Mouse (Mus musculus): Measurements from ENCODE around the gene Tmie. TPM values are rescaled to one million over a fixed set of nuclear protein-coding genes. Genes with fewer than 3 reads are reported as not detected.

Gene Tmie
- total RNA-seq, 1 experiment: 0.67 TPM

- H3K36me3 ChIP-seq (ENCODE audit: control insufficient read depth, insufficient read depth, low read length, poor library complexity, severe bottlenecking): no peaks in the 10 kb centered on the region
- no peaks in the 10 kb centered on the region for H3K9me3 ChIP-seq (ENCODE audit: control insufficient read depth, insufficient read depth, low read depth, low read length)
- no peak overlapping the region for H3K9ac ChIP-seq (ENCODE audit: insufficient read depth, low read depth, low read length, poor library complexity, severe bottlenecking)
- in situ Hi-C loops (cut with MboI; ENCODE audit: low sequenced_read_pairs in 2 of 2, unreplicated experiment in 2 of 2): no loop called here
- H3K4me1 ChIP-seq (ENCODE audit: control insufficient read depth in 2 of 2, insufficient read depth in 2 of 2, low read length in 2 of 2, poor library complexity in 1 of 2): peaks cover 3 to 6% of the 10 kb centered on the region in 2 experiments; a peak in 3 of 4 replicates
- no peak for DNase-seq (ENCODE audit: low read depth, low spot score)
- H3K4me3 ChIP-seq (ENCODE audit: insufficient read depth in 1 of 2, low read depth in 1 of 2, low read length in 2 of 2, poor library complexity in 1 of 2, severe bottlenecking in 1 of 2): no peak overlapping the region
- TF ChIP-seq MAFK (IDR thresholded peaks at IDR 0.05; ENCODE audit: insufficient read depth, low read depth, low read length) (no peak), HCFC1 (IDR thresholded peaks at IDR 0.05; ENCODE audit: borderline replicate concordance, insufficient read depth, low read length) (no peak), CHD2 (IDR thresholded peaks at IDR 0.05; ENCODE audit: low read depth, low read length) (no peak), ZC3H11A (IDR thresholded peaks at IDR 0.05; ENCODE audit: borderline replicate concordance, low read depth, low read length) (no peak), ZNF384 (IDR thresholded peaks at IDR 0.05; ENCODE audit: low read depth, low read length) (no peak)
- H3K27ac ChIP-seq (ENCODE audit: insufficient read depth, low read depth, low read length, poor library complexity, severe bottlenecking): no peak overlapping the region
Measured at GRCm38 (mm10) chr9:110915466-110915865, 35.6 kb upstream of the Tmie start.

GRCm38 (mm10) chr9:110914631-110915236, 34.8 kb upstream of the Tmie start:
- peak overlapping the region; percentile 26; the same call in 1 of the 2 replicates for H3K9ac ChIP-seq (ENCODE audit: insufficient read depth, low read depth, low read length, poor library complexity, severe bottlenecking)
- TF ChIP-seq ZNF384 (IDR thresholded peaks at IDR 0.05; ENCODE audit: low read depth, low read length): no peak
- TF ChIP-seq ZC3H11A (IDR thresholded peaks at IDR 0.05; ENCODE audit: borderline replicate concordance, low read depth, low read length): no peak
- TF ChIP-seq MAFK (IDR thresholded peaks at IDR 0.05; ENCODE audit: insufficient read depth, low read depth, low read length): no peak
- no peak for TF ChIP-seq HCFC1 (IDR thresholded peaks at IDR 0.05; ENCODE audit: borderline replicate concordance, insufficient read depth, low read length)
- no peak for TF ChIP-seq CHD2 (IDR thresholded peaks at IDR 0.05; ENCODE audit: low read depth, low read length)

GRCm38 (mm10) chr9:110909371-110909967, 29.6 kb upstream of the Tmie start:
- no peak overlapping the region for H3K9ac ChIP-seq (ENCODE audit: insufficient read depth, low read depth, low read length, poor library complexity, severe bottlenecking)
- no peak overlapping the region for H3K27ac ChIP-seq (ENCODE audit: insufficient read depth, low read depth, low read length, poor library complexity, severe bottlenecking)
- no peak overlapping the region for H3K4me3 ChIP-seq (ENCODE audit: insufficient read depth in 1 of 2, low read depth in 1 of 2, low read length in 2 of 2, poor library complexity in 1 of 2, severe bottlenecking in 1 of 2)
- in situ Hi-C loops (cut with MboI; ENCODE audit: low sequenced_read_pairs in 2 of 2, unreplicated experiment in 2 of 2): no loop called here
- TF ChIP-seq CHD2 (IDR thresholded peaks at IDR 0.05; ENCODE audit: low read depth, low read length): no peak
- no peak for TF ChIP-seq MAFK (IDR thresholded peaks at IDR 0.05; ENCODE audit: insufficient read depth, low read depth, low read length)
- no peak for TF ChIP-seq ZC3H11A (IDR thresholded peaks at IDR 0.05; ENCODE audit: borderline replicate concordance, low read depth, low read length)
- no peak for TF ChIP-seq ZNF384 (IDR thresholded peaks at IDR 0.05; ENCODE audit: low read depth, low read length)
- no peak for TF ChIP-seq HCFC1 (IDR thresholded peaks at IDR 0.05; ENCODE audit: borderline replicate concordance, insufficient read depth, low read length)
- no peaks in the 10 kb centered on the region; the same call in 1 of the 2 replicates for H3K9me3 ChIP-seq (ENCODE audit: control insufficient read depth, insufficient read depth, low read depth, low read length)
- H3K36me3 ChIP-seq (ENCODE audit: control insufficient read depth, insufficient read depth, low read length, poor library complexity, severe bottlenecking): no peaks in the 10 kb centered on the region
- H3K4me1 ChIP-seq (ENCODE audit: control insufficient read depth in 2 of 2, insufficient read depth in 2 of 2, low read length in 2 of 2, poor library complexity in 1 of 2): no peaks in the 10 kb centered on the region; a peak in 1 of 4 replicates
- no peak for DNase-seq (ENCODE audit: low read depth, low spot score)

More at GRCm38 (mm10) chr9:110914631-110915236, 34.8 kb upstream of the Tmie start:
- no peaks in the 10 kb centered on the region for H3K9me3 ChIP-seq (ENCODE audit: control insufficient read depth, insufficient read depth, low read depth, low read length)
- no peaks in the 10 kb centered on the region for H3K36me3 ChIP-seq (ENCODE audit: control insufficient read depth, insufficient read depth, low read length, poor library complexity, severe bottlenecking)
- no peak overlapping the region for H3K27ac ChIP-seq (ENCODE audit: insufficient read depth, low read depth, low read length, poor library complexity, severe bottlenecking)
- no peak for DNase-seq (ENCODE audit: low read depth, low spot score)
- in situ Hi-C loops (cut with MboI; ENCODE audit: low sequenced_read_pairs in 2 of 2, unreplicated experiment in 2 of 2): no loop called here
- peaks cover 3 to 6% of the 10 kb centered on the region in 2 experiments; a peak in 3 of 4 replicates for H3K4me1 ChIP-seq (ENCODE audit: control insufficient read depth in 2 of 2, insufficient read depth in 2 of 2, low read length in 2 of 2, poor library complexity in 1 of 2)
- H3K4me3 ChIP-seq (ENCODE audit: insufficient read depth in 1 of 2, low read depth in 1 of 2, low read length in 2 of 2, poor library complexity in 1 of 2, severe bottlenecking in 1 of 2): peak overlapping the region; percentile 41 to 51

GRCm38 (mm10) chr9:110908631-110909016, 28.7 kb upstream of the Tmie start:
- Histone ChIP-seq H3K27ac (ENCODE audit: insufficient read depth, low read depth, low read length, poor library complexity, severe bottlenecking) (no peak overlapping the region), H3K36me3 (ENCODE audit: control insufficient read depth, insufficient read depth, low read length, poor library complexity, severe bottlenecking) (no peaks in the 10 kb centered on the region), H3K4me3 (ENCODE audit: insufficient read depth in 1 of 2, low read depth in 1 of 2, low read length in 2 of 2, poor library complexity in 1 of 2, severe bottlenecking in 1 of 2) (no peak overlapping the region), H3K4me1 (ENCODE audit: control insufficient read depth in 2 of 2, insufficient read depth in 2 of 2, low read length in 2 of 2, poor library complexity in 1 of 2) (no peaks in the 10 kb centered on the region), H3K9me3 (ENCODE audit: control insufficient read depth, insufficient read depth, low read depth, low read length) (no peaks in the 10 kb centered on the region; the same call in 1 of the 2 replicates), H3K9ac (ENCODE audit: insufficient read depth, low read depth, low read length, poor library complexity, severe bottlenecking) (no peak overlapping the region)
- TF ChIP-seq CHD2 (IDR thresholded peaks at IDR 0.05; ENCODE audit: low read depth, low read length): no peak
- TF ChIP-seq ZNF384 (IDR thresholded peaks at IDR 0.05; ENCODE audit: low read depth, low read length): no peak
- no peak for TF ChIP-seq ZC3H11A (IDR thresholded peaks at IDR 0.05; ENCODE audit: borderline replicate concordance, low read depth, low read length)
- no peak for TF ChIP-seq HCFC1 (IDR thresholded peaks at IDR 0.05; ENCODE audit: borderline replicate concordance, insufficient read depth, low read length)
- no peak for TF ChIP-seq MAFK (IDR thresholded peaks at IDR 0.05; ENCODE audit: insufficient read depth, low read depth, low read length)
- in situ Hi-C loops (cut with MboI; ENCODE audit: low sequenced_read_pairs in 2 of 2, unreplicated experiment in 2 of 2): no loop called here
- DNase-seq (ENCODE audit: low read depth, low spot score): no peak
